Mouse (Mus musculus) cerebellum, postnatal 36 days (tissue): ENCODE measurements around the gene Tysnd1.
A peak's percentile ranks its signal among the peaks of the same experiment; 100 is the strongest.

ENCODE experiments used
- DNase-seq, 2 experiments: peaks; one replicate each; pipeline ENCODE4 v3.0.0; 2021 to 2022; ENCODE audit warnings: mixed read lengths in 2 of 2

The Tysnd1 gene

GRCm38 (mm10) chr10:61694870-61695670, at the start of gene Tysnd1:
Tysnd1 (plus strand) TSS chr10:61695514.
- peak; percentile 99 for DNase-seq

GRCm38 (mm10) chr10:61646557-61646956, 48.8 kb upstream of the Tysnd1 start:
- no peak for DNase-seq

DNA sequence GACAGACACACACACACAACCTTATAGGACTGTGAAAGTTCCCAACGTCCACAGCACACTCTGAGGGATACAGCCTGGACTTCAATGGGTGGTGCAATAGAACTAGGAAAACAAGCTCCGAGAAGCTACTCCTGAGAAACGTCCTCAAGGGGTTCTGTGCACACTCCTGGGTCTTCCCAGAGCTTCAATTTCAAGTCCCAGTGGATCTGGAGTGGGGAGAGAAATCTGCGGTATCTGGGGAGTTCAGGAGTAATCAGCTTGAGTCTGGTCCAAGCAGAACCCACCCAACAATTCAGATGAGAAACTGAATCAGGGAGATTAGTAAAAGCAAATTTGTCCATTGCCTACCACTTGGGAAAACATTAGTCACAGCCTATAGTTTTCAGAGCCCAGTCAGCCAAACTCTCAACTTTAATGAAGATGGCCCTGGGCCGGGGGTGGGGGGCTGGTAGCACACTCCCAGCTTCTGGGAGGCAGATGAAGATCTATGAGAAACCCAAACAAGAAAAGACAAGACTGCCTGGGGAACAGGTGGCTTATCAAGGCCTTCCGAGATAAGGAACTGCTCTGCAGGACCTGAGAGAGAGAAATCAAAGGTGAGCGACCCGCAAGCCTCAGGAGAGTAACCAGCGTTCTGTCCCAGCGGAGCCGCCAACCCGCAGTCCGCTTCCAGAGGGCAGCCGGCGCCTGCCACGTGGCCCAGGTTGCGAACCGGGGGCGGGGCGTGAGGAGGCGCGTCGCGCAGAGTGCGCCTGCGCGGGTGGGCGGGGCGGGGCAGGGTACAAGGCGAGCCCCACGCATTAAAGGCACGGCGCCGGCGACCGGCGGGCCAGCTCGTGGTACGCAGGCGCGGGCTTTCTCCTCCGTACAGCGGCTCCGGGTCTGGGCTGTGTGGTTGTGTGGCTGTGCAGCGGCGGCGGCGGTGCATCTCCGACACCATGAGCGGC, 47.3 kb upstream of the Tysnd1 start, which contains the start of gene Ppa1:
Gene Ppa1 (plus strand): TSS at position 763 of the 947 bp plus-strand sequence.
- peak; percentile 87 to 90 for DNase-seq

- DNase-seq, result peak in 1 of 2 experiments; percentile 12
Observed at GRCm38 (mm10) chr10:61648737-61649645, 46.3 kb upstream of the Tysnd1 start.

GRCm38 (mm10) chr10:61654105-61654504, 41.2 kb upstream of the Tysnd1 start:
- no peak for DNase-seq

- no peak for DNase-seq
Observed at GRCm38 (mm10) chr10:61654691-61655090, 40.6 kb upstream of the Tysnd1 start.

- no peak for DNase-seq
Observed at GRCm38 (mm10) chr10:61655188-61655587, 40.1 kb upstream of the Tysnd1 start.

DNA sequence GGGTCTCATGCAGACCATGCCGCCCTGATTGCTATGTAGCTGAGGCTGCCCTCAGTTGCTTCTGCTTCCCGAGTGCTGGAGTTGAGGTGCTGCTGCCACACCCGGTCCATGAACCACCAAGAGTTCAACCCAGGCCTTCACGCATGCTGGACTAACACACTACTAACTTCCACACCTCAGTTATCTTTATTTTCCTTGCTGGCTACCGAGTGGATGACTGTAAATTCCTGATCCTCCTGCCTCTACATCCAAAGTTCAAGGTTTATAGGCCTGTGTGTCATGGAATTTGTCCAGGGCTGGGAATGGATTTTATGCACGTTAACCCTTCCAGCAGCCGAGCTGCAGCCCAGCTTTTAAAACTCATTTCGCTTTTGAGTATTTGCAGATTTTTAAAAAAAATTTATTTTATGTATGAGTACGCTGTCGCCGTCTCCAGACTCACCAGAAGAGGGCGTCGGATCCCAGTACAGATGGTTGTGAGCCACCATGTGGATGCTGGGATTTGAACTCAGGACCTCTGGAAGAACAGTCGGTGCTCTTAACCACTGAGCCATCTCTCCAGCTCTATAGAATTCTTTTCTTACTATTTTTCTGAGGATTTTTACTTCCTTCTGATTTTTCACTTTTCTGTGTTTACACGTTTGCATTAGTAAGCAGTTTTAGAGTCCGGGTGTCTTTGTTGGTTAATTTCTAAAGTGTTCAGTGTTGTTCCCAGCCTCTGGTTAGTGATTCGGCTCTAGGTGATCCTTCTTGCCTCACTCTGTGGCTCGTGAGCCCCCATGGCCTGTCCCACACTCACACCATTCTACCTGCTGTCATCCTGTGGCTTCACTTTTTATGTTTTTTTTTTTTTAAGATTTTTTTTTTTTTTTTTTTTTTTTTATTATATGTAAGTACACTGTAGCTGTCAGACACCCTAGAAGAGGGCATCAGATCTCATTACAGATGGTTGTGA, 38.1 kb upstream of the Tysnd1 start:
- DNase-seq, result no peak

- DNase-seq, result peak in 1 of 2 experiments; percentile 33
Observed at GRCm38 (mm10) chr10:61657985-61658384, 37.3 kb upstream of the Tysnd1 start.

GRCm38 (mm10) chr10:61661887-61662286, 33.4 kb upstream of the Tysnd1 start:
- DNase-seq, result no peak

DNA sequence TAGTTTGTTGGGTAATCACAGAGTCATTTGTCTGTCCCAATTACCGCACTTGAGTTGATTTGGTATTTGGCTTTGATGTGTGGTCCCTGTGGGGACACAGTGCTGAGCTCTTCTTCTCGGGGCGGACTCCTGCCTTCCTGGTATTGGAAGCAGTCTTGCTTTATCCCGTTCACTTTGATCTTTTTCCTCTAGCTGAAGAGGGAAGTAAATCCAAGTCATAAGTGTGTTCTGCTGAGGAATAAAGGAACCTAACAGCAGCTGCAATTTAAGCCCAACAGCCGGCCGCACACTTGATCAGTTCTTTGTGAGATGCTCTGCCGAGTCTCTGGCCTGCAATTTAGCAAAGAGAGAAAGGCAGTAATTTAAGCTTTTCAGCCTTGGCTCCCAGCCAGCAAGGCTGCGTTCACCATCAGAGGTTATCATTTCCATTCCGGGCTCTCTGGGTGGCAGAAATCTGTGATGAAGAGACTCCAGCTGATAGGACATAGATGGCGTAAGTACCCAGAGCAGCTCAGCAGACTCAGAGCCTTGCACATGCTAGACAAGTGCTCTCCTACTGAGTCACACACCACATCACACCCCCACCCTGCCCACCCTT, 32.8 kb upstream of the Tysnd1 start:
- no peak for DNase-seq

GRCm38 (mm10) chr10:61665111-61665510, 30.2 kb upstream of the Tysnd1 start:
- no peak for DNase-seq

DNA sequence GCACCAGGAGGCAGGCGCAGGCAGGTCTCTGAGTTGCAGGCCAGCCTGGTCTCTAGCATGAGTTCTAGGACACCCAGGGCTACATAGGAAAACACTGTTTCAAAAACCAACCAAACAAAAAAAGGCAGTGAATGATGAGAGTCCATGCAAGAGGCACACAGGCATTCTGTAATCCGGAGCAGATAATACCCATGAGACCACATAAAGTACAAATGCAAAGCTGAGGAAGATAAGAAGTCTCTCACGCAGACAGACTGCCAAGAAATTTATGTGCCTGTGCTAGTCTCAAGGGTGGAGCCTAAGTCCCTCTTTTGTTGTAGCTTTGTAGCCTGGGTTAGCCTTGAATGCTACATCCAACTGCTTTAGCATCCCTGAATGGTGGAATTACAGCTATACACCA, 29.7 kb upstream of the Tysnd1 start:
- no peak for DNase-seq

DNA sequence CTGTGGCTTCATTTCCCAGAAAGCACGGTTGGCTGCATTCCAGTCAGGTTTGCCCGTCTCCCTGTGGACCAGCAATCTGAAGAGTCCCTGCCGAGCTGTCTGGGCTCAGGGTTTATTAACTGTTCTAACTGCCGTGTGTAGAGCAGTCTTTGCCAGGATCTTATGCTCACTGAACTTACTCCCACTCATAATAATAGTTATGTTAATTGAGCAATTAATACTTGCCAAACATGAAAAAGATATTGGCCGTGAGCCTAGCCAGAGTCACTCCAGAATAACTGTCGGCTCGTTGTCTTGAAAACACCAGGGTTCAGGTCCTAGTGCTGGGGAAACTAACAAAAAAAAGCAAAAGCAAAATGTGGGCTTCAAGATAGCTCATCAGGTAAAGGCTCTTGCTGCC, 26.0 kb upstream of the Tysnd1 start:
- no peak for DNase-seq

- no peak for DNase-seq
Observed at GRCm38 (mm10) chr10:61669896-61670295, 25.4 kb upstream of the Tysnd1 start.

GRCm38 (mm10) chr10:61670758-61671157, 24.6 kb upstream of the Tysnd1 start:
- no peak for DNase-seq

DNA sequence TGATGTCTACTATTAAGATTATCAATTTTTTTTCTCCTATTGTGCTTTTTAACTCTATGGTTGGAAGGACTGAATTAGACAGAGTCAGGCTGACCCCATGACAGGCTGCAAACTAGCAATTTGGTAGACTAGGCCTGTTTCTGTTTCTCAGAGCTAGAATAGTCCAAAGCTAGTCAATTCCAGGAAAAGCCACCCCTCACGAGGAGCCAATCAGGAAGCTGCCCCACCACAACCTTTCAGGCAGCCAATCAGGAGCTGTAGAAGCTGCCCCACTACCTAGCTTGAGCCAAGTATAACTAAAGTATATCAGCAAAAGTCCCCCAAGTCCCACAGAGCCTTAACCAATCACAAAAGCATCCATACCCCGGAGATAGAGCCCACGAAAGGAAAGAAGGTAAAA, 19.4 kb upstream of the Tysnd1 start:
- DNase-seq, result no peak

GRCm38 (mm10) chr10:61679545-61679944, 15.8 kb upstream of the Tysnd1 start:
- DNase-seq, result peak in 1 of 2 experiments; percentile 25

- peak; percentile 96 to 98 for DNase-seq
Observed at GRCm38 (mm10) chr10:61680015-61680913, 15.1 kb upstream of the Tysnd1 start, which contains the start of gene Sar1a. Sar1a (plus strand) TSS chr10:61680299.

DNA sequence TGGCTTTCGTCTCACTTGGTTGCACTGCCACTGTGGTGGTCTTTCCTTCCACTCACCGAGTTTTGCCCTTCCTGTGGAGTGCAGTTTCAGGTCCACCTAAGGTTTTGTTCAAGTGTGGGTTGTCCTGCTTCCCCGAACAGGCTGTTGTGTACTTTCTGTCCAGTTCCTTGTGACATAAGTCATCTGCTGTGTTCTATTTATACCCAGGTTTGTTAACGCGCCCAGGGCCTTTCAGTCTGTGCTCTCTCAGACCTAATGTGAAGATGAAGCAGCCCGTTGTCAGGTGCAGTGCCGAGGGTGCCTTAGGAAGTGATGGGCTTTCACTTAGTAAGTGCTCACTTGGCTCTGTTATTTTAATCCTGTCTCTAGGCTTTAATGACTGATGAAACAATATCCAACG, 5.9 kb upstream of the Tysnd1 start:
- DNase-seq, result no peak
